Mouse (Mus musculus) spleen, adult 12 weeks (tissue): ENCODE results near the gene Mettl26.
A peak's percentile ranks its signal among the peaks of the same experiment; 100 is the strongest.
"Not testable (repeated sequence)": the region's sequence is repeated elsewhere in the genome, so short reads cannot be mapped to it uniquely, and the experiment has no call there.

ENCODE experiments used
- DNase-seq: peaks from one replicate; pipeline ENCODE4 v3.0.0; 2022; ENCODE audit warnings: low spot score

Mettl26 gene

DNA sequence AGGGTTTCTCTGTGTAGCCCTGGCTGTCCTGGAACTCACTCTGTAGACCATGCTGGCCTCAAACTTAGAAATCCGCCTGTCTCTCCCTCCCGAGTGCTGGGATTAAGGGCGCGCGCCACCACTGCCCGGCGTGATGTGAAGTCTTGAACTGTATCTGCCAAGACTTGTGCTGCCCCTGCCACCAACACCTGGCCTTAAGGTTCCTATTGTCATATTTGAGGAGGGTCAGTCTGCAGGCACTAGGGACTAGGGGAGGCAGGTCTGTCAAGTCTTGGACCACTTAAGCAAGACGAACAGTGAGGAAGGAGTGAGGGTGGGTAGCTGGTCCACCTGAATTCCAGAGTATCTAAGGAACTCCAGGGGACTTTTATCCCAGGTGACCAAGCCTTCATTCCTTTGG lies 5.4 kb upstream of the Mettl26 start:
- DNase-seq = no peak

DNA sequence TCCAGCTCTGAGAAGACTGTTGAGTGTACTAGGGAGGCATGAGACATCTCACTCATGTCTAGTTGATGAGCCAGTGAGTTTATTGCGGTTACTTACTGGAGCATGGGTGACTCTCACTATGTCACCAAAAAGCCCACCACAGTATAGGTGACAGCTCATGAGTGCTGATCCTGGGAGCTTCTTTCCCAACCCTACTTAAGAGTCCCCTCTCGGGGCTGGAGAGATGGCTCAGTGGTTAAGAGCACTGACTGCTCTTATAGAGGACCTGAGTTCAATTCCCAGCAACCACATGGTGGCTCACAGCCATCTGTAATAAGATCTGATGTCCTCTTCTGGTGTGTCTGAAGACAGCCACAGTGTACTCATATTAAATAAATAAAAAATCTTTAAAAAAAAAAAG lies 4.9 kb upstream of the Mettl26 start:
- no peak for DNase-seq

DNA sequence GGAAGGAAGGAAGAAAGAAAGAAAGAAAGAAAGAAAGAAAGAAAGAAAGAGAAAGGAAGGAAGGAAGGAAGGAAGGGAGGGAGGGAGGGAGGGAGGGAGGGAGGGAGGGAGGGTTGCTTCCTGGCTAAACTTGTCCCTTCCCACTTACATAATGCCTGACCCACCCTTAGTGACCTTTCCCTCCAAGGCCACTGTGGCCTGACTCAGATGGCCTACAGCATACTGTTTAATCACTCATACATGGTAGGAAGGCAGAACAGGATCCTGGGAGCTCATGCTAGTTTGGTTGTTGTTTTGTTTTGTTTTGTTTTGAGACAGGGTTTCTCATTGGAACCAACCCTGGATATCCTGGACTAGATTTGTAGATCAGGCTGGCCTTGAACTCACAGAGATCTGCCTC lies 3.3 kb upstream of the Mettl26 start:
- DNase-seq = not testable (repeated sequence)

DNA sequence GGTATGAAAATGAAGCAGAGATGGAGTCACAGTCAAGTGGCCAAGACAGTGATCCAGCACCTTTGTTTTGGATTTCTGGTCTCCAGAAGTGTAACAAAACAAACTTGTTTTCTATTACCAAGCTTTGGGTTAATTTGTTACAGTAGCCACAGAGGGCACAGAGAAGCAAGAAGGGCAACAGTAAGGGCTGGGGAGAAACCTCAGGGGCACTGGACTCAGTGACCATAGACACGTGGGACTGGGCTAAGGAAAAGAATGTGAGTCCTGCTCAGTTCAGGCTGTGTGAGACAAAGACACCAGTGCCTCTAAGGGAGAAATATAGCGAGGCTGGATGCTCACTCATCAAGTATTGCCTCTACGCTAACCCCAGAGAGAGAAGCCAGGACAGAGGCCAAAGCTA lies 2.2 kb upstream of the Mettl26 start:
- DNase-seq = no peak

DNA sequence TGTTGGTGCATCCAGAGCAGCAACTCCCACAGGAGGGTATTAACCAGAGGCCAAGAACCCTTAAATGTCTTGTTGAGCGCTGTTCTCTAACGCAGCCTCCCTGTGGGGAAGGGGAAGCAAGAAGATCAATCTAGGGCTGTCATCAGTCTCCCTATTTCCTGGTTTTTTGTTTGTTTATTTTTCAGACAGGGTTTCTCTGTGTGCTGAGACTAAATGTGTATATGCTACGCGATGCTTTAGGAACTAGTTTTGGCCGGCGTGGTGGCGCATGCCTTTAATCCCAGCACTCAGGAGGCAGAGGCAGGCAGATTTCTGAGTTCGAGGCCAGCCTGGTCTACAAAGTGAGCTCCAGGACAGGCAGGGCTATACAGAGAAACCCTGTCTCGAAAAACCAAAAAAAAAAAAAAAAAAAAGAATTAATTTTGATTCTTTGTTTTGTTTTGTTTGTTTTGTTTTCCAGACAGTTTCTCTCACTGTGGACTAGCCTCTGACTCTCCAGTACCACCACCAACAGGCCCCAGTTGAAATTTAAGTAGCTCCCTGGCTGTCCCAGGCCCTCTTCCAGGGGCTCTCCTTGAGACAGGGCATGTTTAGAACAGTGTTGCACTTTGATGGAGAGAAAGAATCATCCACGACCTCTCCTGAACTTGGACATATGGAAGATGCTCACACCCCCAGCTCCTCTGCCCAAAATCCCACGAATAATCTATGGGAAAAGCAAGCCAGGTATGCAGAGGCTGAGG lies 1.3 kb upstream of the Mettl26 start:
- DNase-seq = no peak

DNA sequence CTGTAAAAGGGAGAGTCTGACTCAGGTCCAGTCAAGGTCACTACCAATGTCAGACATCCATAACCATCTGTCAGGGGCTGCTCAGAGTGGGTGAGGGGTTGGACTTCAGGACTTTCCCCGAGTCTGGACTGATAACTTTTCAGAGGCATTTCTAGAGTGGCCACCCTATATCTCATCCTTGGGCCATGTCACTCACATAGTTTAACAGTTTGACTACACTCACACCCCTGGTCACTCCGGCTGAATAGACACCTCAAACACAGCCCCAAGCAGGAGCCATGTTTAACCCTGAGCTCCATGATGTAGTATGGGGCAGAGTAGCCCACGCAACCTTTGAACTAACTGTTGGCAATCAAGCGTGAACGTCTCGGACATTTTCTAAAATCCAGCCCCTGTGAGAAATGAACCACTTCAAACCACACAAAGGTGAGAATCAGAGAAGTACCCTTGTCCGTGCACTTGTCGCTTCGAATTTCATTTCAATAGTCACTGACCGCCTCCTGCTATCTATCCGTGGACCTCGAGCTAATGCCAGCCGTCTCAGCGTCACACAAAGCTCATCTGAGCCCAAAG lies 640 bp upstream of the Mettl26 start:
- DNase-seq = no peak

DNA sequence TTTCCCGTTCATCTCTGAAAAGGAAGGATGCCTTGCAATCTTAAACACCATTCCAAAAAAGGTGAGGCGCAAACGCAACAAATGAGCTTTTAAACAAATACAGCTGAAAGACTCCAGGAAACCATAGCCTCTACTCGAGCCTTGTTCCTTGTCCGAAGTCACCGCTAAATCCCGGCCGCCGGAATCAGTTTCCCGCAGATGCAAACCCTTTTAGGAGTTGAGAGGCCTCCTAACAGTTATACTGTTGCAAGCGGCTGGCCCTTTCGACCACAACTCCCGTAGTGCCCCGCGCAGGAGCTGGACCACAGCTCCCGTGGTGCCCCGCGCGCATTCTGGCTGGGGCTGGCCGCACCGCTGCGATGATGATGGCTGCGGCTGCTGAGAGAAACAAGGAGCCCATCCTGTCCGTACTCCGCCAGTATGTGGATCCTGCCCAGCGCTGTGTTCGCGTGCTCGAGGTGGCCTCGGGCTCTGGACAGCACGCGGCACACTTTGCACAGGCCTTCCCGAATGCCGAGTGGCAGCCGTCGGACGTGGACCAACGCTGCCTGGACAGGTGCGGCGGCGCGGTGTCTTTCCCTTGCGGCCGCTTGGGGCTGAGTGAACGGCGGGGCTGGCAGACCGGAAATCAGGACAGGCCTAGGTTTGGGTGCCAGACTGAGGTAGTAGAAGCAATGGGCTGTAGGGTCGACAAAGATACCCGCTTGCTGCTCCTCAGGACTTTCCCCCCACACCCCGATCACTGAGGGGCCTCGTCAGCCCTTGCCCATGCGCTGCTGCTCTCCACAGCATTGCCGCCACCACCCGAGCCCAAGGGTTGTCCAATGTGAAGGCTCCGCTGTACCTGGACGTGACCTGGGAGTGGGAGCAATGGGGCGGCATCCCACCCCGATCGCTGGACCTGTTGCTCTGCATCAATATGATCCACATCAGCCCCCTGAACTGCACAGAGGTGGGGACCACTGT lies 580 bp downstream of the Mettl26 start:
- DNase-seq = peak; percentile 78

DNA sequence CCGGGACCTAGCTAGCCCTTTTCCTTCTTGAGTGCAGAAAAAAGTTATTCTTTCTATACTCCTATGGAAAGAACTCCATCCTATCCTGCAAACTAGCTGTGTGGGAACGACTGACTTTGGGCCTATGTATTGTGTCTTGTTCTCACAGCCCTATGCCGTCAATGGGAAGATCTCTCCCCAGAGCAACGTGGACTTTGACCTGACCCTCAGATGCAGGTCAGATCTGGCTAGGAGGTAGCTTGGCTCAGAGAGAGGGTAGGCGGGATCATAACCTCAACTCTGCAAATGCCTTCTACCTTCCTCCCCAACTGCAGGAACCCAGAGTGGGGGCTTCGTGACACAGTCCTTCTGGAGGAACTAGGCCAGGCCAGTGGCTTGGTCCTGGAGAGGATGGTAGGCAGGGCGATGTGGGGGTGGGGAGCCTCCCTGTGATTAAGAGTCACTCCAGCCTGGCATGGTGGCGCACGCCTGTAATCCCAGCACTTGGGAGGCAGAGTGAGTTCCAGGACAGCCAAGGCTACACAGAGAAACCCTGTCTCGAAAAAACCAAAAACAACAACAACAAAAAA lies 1.6 kb downstream of the Mettl26 start:
- DNase-seq = no peak

DNA sequence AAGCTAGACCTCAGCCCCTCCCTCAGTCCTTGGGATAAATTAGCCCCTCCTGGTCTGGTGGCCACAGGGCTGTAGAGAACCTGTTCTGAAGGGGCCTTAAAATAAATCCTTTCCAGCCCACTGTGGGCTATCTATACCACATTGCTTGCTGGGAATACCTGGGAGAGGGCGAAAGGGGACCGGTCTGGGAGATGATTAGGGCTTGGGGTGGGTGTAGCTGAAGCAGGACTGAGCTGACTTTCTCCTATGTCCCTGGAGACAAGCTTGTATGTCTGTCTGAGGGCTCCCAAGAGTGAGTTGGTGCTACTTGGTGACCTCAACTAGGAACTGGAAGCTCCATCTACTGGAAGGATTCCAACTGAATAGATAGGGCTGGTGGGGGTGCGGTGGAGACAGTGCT lies 2.2 kb downstream of the Mettl26 start:
- DNase-seq = no peak

DNA sequence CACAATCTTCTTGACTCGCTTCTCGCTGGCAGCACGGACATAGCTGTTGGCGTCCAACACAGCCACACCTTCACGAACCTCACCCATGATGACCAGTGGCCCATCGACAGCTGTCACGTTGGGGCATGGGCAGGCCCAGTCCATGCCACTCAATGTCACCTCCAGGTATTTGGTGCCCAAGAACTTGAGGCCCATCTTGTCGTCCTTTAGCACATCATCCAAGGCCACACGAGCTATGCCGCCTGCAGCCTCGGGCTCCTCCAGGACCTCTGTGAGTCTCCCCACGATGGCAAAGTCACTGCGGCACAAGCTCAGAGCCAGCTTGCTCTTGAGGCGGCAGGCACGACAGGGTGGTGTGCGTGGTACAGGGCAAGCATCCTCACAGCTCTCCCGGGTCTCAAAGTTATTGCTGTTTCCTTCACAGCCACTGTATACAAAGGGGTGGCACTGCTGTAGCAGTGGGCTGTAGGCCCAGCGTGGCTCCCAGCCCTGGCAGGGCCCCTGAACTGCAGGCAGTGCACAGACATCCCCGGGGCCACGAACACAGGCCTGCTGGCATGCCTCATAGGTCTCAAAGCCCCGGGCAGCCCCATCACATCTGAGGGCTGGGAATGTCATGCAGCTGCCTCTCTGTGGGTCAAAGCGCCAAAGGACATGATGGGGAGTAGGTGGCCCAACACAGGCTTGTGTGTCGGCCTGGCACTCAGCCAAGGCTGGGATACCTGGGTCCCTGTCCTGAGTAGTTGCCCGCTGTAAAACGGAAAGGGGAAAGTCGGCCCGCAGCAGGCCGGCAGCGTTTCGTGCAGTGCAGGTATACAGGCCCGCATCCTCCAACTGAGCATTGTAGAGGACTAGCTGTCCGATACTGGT lies 3.1 kb downstream of the Mettl26 start:
- DNase-seq = no peak

DNA sequence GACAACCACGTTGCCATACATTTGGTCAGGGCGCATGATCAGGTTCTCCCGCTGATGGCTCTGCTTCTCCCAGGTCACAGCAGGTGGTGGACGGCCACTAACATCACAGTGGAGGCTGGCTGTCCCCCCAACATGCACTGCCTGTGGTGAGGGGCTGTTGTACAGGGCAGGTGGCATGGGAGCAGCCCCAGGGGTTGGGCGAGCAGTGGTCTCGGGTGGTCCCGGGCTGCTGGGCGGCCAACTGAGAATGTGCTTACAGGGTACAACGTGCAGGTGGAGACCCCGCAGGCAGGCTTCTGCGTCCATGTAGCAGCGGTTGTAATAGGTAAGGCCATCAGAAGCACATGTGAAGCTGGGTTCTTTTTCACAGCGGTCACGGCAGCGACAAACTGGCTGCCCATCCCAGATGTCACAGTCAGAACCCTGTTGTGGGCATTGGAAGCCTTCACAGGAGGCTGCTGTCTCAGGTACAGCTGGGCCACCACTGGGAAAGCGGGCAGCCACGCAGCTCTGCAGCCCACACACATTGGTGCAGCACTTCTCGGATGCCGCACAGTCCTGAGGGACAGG lies 3.8 kb downstream of the Mettl26 start:
- no peak for DNase-seq

DNA sequence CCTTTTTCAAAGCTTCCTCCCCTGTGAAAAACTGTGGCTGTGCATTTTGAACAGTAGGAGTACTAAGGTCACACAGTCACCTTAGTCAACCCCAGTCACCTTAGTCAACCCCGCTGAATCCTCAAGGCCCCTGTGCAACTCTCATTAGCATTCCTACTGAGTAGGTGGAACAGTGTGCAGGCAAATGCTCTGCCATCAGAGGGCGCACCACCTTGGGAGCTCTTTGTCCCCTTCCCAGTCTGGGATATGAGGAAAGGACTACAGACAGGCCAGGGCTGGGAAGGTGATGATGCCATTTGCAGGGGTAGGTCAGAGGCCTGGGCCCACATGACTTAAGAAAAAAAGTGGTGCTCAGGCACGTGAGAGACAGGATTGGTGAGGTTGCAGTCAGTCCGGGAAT lies 4.4 kb downstream of the Mettl26 start:
- no peak for DNase-seq

DNA sequence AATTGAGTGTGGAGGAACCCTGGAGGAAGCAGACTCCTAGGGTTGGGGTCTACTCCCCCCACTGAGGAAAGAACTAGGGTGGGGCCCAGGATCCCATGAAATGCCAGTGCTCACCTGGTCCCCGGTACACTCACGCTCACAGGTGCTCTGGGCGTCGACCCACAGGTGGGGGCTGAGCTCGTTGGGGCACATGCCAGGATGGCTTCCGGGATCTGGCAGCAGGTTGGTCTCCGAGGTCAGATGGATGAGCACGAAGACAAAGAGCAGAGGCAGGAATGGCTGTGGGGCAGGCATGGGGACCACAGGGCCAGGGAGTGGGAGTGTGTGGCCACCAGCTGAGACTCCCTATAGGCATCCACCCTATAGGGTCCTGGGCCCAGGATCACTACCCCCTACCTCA lies 4.9 kb downstream of the Mettl26 start:
- DNase-seq = no peak

DNA sequence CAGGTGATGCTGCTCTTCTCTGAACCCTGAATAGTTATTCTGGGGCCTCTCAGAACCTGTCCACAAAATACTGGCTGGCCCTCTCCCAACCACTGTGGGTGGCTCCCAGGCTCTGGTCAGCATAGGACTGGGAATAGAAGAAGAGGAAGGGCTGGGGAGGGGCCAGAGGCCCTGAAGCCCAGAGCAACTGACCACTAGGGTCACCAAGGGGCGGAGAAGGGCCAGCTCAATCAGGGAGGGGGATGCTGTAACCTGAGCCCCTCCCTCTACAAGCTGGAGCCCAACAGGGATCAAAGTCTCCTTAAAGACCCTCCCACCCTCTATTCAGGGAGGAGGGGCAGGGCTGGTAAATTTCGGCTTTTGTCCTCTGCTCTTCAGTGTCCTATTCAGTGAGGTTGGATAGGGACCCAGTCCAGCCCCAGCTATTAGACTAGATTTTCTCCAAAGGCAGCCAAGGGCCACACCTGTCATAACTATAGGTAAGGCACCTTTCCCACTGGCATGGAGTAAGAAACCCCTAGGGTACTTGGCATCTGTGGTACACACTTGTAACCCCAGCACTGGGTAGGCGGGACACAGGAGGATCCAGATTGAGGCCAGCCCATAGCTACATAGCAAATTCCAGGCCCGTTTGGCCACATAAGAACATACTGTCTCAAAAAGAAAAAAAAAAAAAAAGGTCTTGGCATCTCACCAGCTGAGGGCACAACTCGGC lies 5.5 kb downstream of the Mettl26 start, which contains the start of gene Wfikkn1:
TSS of gene Wfikkn1 (minus strand) at position 663 of the 715 bp plus-strand sequence.
- DNase-seq = no peak

DNA sequence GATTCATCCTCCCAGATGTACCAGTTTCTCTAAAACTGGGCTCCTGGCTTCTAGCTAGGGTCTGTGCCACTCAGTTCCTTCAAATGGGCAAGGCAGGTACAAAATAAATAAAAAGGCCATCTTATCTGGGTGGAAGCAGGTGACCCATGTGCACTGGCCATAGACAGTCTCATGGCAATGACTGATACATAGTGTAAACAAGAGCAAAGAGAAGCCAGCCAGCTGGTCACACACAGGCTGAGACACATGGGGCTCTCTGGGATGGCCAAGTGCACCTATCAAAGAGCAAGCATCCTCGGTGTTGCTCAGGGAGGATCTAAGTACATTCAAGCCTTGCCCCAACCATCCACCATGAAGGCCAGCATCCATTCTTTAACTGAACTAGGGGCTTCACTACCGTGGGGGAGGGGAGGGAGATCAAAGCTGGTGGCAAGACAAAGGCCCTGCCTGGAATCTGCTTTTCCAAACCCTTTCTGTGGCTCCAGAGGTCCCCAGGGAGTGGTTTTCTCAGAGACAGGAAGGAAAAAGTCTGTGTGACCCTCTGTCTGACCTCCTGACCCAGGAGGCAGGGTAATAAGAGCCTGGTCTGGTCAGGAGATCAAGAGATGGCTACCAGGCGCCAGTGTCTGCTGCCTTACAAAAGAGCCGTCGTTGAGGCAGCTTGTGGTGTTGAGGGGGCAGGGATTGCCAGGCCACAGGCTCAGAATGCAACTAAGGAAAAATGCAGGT lies 6.2 kb downstream of the Mettl26 start:
- no peak for DNase-seq

DNA sequence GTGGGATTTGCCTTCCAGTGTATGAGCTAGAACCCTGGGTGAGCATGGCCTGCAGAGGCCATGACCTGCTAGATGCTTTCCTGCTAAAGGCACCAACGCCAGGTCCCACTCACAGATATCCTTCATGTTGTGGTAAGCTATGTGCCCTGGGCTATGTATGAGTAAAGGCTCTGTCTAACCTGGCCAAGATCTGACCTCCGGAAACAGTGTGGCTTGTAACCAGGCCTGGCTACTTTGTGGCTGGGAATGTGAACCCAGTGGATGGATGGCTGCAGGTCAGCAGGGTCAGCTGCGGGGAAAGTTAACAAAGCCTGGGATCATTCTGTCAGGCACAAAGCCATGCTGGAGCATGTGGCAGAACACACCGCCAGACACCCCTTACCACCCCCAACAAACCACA lies 6.8 kb downstream of the Mettl26 start:
- DNase-seq = no peak

DNA sequence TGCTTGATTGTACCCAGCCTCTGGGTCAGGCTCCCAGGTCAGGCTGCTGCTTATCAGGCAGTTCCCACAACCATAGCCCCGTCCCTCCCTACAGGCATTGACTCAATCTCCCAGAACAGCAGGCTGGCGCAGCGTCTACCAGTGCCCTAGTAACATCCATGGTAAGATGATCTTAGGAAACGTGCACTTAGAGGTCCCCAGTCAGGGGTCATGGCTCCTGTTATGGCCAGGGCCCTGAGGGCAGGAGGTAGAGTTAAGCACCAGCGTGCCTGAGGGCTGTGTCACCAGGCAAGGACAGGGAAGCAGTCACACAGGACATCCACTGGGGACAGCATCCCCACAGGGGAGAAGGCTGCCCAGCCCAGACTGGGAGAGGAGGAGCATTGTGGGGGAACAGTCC lies 7.4 kb downstream of the Mettl26 start:
- DNase-seq = no peak

DNA sequence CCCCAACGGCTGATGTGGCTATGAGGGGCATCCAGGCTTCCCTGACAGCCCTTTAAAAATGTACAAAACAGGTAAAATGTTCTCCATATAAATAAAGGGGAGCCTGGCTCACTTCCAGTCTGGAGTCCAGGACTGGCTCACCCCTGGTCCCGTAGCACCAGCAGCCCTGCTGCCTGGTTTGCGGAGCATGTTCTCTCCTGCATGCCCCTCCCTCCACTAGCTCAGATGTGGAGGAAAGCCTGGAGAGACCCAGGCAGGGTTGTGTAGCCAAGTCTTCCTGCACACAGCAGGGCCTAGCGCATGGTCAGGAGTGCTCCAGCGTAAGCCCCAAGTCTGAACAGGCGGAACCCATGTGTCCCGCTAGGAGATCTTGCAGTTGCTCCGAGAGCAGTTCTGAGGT lies 8.4 kb downstream of the Mettl26 start:
- no peak for DNase-seq

DNA sequence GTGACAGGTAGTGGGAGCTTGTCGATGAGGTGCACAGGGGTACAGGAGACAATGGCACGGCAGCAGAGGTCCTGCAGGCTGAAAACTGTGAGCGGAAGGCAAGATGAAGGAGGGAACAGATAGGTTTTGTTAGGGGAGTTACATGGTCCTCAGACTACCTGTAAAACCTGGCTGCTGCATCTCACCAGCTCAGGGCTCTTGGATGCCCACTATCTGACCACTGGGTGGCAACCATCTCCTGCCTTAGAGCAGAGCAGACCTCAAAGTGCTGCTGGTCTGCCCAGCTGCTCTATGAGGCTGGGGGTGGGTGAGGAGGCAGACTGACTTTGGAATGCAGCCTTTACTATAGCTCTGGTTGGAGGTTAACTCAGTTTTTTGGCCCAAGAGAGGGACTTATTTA lies 8.9 kb downstream of the Mettl26 start:
- no peak for DNase-seq

DNA sequence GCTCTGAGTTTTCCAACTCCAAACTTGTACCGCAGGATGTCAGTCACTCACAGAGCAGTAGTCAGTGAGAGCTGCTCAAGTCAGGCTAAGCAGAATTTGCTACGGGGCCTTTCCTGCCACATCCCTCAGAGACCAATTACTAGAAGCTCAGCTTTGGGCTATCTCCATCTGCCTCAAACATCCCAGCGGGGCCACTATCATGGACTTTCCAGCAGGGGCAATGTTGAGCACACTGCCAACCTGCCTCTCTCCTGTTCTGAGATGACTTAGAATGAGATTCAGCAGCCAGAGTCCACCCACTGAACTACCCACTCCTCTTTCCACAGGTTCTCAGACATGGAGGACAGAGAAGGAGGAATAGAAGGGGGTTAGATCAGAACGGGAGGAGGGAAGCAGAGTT lies 10.8 kb downstream of the Mettl26 start:
- DNase-seq = no peak
